Mouse (Mus musculus): ENCODE data around the gene Atp1a4.

The Atp1a4 gene

GRCm38 (mm10) chr1:172258314-172258713 lies at the start of gene Atp1a4:
Gene Atp1a4 (minus strand): TSS chr1:172258414.
- no peak for DNase-seq (ENCODE audit: low read depth, low spot score)

GRCm38 (mm10) chr1:172307936-172308335 lies 49.7 kb upstream of the Atp1a4 start:
- no peak for DNase-seq (ENCODE audit: low read depth, low spot score)

- DNase-seq (ENCODE audit: low read depth, low spot score), result no peak
Observed at GRCm38 (mm10) chr1:172306885-172307284, 48.7 kb upstream of the Atp1a4 start.

- no peak for DNase-seq (ENCODE audit: low read depth, low spot score)
Observed at GRCm38 (mm10) chr1:172306196-172306595, 48.0 kb upstream of the Atp1a4 start.

GRCm38 (mm10) chr1:172305635-172306034 lies 47.4 kb upstream of the Atp1a4 start:
- DNase-seq (ENCODE audit: low read depth, low spot score), result peak; percentile 56

- no peak for DNase-seq (ENCODE audit: low read depth, low spot score)
Observed at GRCm38 (mm10) chr1:172305153-172305552, 46.9 kb upstream of the Atp1a4 start.

- DNase-seq (ENCODE audit: low read depth, low spot score), result no peak
Observed at GRCm38 (mm10) chr1:172304443-172304842, 46.2 kb upstream of the Atp1a4 start.

- DNase-seq (ENCODE audit: low read depth, low spot score), result no peak
Observed at GRCm38 (mm10) chr1:172302851-172303250, 44.6 kb upstream of the Atp1a4 start.

- DNase-seq (ENCODE audit: low read depth, low spot score), result no peak
Observed at GRCm38 (mm10) chr1:172302311-172302710, 44.1 kb upstream of the Atp1a4 start.

- DNase-seq (ENCODE audit: low read depth, low spot score), result peak; percentile 78
Observed at GRCm38 (mm10) chr1:172301180-172301579, 43.0 kb upstream of the Atp1a4 start.

GRCm38 (mm10) chr1:172300247-172300646 lies 42.0 kb upstream of the Atp1a4 start:
- no peak for DNase-seq (ENCODE audit: low read depth, low spot score)

- DNase-seq (ENCODE audit: low read depth, low spot score), result no peak
Observed at GRCm38 (mm10) chr1:172299528-172299927, 41.3 kb upstream of the Atp1a4 start.

- DNase-seq (ENCODE audit: low read depth, low spot score), result no peak
Observed at GRCm38 (mm10) chr1:172297611-172298537, 39.7 kb upstream of the Atp1a4 start, which contains the start of gene Atp1a2. Gene Atp1a2 (minus strand): TSS chr1:172298064.

GRCm38 (mm10) chr1:172296816-172297510 lies 38.7 kb upstream of the Atp1a4 start:
- no peak for DNase-seq (ENCODE audit: low read depth, low spot score)

- no peak for DNase-seq (ENCODE audit: low read depth, low spot score)
Observed at GRCm38 (mm10) chr1:172295751-172296197, 37.6 kb upstream of the Atp1a4 start.

GRCm38 (mm10) chr1:172293449-172293848 lies 35.2 kb upstream of the Atp1a4 start:
- no peak for DNase-seq (ENCODE audit: low read depth, low spot score)

- no peak for DNase-seq (ENCODE audit: low read depth, low spot score)
Observed at GRCm38 (mm10) chr1:172292880-172293279, 34.7 kb upstream of the Atp1a4 start.

GRCm38 (mm10) chr1:172289617-172289946 lies 31.4 kb upstream of the Atp1a4 start:
- no peak for DNase-seq (ENCODE audit: low read depth, low spot score)

GRCm38 (mm10) chr1:172288900-172289616 lies 30.8 kb upstream of the Atp1a4 start:
- no peak for DNase-seq (ENCODE audit: low read depth, low spot score)

GRCm38 (mm10) chr1:172286740-172287139 lies 28.5 kb upstream of the Atp1a4 start:
- no peak for DNase-seq (ENCODE audit: low read depth, low spot score)

- no peak for DNase-seq (ENCODE audit: low read depth, low spot score)
Observed at GRCm38 (mm10) chr1:172284221-172284620, 26.0 kb upstream of the Atp1a4 start.

GRCm38 (mm10) chr1:172283073-172283472 lies 24.9 kb upstream of the Atp1a4 start:
- no peak for DNase-seq (ENCODE audit: low read depth, low spot score)

Measured in R1 (cell line).